Mouse (Mus musculus) c-Kit-positive CD71-positive TER-119-positive erythroid progenitor cells, embryonic 14.5 days (primary cell): ENCODE results near the gene Pard6b.
A peak's percentile ranks its signal among the peaks of the same experiment; 100 is the strongest.

Experiments used
- DNase-seq: peaks from one replicate; pipeline ENCODE4 v3.0.0-alpha.2; 2013; ENCODE audit warnings: low spot score

The Pard6b gene

DNA sequence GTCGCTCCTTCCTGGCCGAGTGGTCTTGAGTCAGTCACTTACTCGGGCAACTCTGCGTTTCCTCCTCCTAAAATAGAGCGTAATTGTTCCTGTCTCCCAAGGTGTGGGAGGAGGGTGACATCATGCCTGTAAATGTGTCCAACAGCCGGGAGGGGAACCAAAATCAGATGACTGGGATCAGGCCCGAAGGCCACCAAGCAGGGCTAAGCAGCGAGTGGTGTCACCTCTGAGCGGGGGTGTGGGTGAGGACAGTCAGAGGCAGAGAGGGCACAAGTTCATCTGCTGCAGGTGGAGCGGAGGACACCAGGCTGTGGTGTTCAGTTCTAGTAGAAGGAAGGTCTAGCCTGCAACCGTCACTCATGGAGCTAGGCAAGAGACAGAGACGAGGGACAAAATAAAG is 17.1 kb upstream of the Pard6b start:
- no peak for DNase-seq

DNA sequence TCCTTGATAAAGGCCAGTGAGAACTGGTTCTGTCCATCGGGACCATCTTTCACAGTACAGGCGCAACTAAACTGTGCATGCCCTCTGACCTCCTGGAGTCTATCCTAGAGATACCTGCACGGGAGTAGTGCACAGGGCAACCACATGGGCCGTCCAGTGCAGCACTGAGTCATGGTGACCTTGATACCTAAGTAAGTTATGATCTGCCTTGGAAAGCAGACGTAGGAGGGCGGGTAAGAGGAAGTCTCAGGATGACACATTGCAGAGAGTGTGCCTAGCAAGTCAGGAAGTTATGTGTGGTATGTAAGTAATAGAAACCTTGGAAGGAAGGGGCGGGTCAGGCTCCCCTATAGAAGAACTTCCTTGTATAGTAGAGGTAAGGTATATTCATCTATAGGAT is 15.3 kb upstream of the Pard6b start:
- DNase-seq, result no peak

DNA sequence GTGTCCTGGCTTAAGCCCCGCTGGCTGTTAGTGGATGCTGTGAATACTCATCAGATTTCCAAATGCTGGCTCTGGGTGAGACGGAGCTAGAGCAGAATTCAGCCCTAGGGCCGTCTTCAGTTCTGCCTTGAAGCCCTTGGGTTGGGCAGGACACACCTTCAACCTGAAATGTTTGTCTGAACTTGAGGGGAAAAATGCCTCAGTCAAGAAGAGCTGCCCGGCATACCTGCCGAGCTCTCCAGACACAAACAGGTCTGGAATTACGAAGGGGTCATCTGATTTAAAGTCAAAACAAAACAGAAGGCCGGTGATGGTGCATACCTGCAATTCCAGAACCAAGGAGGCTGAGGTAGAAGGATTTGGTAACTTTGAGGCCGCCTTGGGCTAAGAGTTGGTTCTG is 14.0 kb upstream of the Pard6b start:
- no peak for DNase-seq

DNA sequence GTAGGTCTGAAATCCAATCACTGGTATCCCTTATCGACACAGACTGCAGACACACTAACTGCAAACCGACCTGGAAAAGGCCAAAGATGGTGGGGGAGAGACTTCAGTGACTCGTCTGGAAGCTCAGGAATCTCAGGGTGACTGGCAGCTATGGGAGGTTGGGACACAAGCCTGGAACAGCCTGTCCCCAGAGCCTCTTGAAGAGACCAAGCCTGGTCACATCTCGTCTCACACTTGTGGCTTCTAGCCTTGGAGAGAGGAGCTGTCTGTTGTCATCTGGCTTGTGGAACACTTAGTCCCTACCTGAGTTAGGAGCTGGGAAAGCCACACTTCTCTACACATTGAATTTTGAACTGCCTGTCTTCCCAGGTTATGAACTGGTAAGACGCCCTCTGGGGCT is 10.4 kb upstream of the Pard6b start:
- no peak for DNase-seq

DNA sequence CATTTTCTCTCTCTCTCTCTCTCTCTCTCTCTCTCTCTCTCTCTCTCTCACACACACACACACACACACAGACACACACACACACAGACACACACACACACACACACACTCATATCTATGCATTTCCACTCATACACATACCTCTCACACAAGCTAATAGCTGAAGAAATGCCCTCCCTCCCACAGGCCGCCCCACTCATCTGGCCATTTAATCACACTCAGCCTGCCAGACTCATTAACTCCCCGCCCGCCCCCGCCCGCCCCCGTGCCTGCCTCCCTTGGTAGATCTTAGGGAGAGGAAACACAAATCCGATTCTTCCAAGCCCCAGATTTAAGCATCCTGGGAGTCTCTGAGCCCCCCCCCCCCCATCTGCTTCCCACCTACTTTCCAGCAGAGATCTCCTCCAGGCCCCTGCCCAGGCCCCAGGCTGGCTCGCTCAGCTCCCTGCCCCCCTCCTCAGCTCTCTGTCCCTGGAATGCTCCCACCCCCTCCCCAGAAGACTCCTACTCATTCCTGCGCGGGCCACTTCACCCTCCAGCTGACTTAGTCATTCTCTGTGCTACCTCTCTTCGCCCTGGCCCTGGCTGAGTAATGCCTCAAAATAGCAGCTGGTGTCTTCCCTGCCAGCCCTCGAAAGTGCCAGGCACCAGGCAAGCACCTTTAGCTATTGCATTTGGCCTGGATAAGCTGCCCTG is 8.2 kb upstream of the Pard6b start:
- DNase-seq, result no peak

DNA sequence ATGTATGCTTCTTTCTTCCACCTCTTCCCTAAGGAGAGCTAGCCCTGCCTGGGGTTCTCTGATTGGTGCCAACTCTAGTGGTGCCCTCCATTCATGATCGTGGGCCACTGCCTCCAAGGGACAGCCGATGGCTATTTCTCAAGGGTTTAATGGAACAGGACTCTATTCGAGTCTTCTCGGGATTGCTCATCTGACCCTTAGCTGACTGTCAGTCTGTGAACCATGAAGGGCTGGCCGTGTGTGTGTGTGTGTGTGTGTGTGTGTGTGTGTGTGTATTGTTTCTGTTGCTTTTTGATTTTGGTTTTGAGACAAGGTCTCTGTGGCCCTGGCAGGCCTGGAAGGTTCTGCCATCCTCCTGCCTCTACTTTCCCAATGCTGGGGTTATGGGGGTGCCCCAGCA is 7.1 kb upstream of the Pard6b start:
- no peak for DNase-seq

DNA sequence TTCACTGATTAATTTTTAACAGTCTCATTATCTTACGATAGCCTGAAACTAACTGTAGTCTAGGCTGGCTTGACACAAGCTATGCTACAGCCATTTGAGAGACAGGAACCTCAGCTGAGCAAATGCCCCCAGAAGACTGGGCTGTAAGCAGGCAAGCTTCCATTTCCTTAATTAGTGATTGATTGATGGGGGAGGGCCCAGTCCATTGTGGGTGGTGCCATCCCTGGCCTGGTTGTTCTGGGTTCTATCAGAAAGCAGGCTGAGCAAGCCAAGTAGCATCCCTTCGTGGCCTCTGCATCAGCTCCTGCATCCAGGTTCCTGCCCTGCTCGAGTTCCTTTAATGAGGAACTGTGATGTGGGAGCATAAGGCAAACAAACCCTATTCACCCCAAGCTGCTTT is 6.3 kb upstream of the Pard6b start:
- no peak for DNase-seq

DNA sequence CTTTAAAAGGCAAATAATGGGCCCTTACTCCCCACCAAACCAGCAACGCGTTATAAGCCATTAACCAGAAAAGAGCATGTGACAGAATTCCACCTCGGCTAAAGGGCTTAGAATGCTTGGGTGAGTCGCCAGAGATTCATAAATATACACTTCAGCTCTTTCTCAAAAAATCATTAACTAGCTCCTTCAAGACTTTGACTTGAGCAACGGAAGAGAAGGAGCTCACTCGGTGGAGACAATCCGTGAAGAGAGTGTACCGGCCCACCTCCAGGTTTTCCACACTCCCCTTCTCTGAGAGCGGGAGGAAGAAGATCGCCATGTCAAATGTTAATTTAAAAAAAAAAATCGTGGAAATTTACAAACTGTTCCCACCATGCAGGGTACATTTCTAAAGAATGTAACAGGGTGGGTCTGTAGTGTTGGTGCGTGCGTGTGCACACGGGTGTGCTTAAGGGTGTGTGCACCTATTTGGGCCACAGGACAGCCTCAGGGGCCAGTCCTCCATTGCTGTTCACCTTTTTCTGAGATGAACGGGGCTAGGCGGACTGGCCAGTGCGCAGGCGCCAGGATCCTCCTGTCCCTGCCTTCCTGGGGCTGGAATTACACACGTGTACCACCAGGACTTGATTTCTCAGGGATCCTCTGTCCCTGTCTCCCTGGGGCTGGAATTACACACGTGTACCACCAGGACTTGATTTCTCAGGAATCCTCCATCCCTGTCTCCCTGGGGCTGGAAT is 3.8 kb upstream of the Pard6b start:
- no peak for DNase-seq

DNA sequence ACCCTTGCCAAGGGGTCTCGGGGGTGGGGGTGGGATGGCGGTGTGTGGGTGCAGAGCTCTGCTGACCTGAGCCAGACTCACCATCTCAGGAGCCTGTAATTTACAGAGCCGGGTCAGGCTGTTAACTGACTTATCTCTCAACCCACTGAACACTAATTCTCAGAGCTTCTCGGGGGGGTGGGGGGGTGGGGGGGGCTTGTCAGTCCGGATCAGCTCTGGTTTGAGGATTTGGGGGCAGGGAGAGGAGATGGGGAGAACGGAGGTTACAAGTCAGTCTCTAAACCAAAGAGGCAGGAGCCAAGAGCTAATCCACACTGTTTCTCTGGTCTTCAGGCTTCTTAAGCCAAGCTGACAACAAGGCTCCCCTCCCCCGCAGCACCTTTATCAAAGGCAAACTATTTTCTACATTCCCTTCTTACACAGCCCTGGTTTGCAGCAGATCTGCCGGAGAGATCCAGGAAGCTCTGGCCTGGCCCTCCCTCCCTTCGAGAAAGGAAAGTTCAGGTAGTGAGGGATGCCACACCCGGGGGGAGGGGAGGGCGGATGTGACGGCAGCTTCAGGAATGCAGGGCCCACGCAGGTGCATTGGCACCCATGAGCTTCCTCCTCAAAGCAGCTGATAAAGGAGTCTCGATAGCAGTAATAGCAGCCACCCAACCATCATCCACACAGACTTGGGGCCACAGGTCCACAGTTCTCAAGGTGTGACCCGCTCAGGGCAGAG is 2.5 kb upstream of the Pard6b start:
- DNase-seq, result no peak

DNA sequence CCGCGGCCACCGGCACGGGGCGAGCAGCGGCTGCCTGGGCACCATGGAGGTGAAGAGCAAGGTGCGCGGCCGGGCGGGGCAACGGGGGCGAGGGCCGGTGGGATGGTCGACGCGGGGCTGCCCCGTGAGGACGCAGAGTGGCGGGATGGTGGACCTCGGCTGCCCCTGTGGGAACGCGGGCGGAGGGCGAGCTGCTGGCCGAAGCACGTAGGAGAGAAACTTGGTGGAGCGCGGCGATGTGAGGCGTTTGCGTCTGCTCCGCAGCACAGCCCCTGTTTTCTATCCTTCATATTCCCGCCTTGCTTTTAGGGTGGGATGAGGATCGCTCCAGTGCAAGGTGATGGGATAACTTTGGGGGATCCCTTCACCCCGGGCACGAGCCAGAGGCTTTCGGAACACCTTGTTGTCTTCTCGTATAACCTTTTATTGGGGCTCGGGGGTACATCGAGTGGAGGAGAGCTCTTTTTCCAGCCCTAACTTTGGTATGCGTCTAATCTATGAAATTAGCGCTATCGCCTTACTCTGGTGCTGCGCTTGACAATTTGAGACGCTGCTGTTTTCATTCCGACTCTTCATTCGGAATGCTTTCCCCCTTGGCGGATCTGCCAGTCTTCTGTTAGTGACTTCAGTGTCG is 612 bp downstream of the Pard6b start:
- DNase-seq, result peak; percentile 17

DNA sequence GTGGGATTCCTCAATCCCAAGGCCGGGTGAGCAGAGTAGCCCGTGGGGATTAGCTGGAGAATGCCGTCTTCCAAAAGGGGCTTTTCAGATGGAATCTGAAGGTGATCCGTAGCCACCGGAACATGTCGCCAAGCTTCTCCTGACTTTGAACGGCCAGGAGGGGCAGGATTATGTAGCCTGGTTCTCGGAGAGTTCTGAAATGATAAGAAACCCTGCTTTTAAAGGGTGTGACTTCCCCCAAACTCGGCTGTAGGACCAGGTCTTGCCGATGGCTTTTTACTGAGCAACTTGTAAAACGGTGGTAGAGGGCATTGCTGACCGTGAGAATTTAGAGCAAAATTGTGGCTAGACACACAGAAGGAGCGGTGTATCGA is 1.1 kb downstream of the Pard6b start:
- DNase-seq, result peak; percentile 28

DNA sequence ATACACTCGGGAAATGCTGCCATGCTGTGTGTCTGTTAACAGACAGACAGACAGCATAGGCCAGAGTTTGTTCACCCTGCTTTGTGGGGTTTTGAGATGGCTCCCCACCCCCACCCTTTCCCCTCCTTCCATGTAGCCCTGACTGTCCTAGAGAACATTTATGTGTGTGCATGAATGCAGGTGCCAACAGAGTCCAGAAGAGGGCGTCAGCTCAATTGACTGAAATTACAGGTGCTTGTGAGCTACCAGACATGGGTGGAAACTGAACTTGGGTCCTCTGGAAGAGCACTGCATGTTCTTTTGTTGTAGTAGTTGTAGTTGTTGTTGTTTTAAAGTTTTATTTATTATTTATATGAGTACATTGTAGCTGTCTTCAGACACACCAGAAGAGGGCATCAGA is 2.8 kb downstream of the Pard6b start:
- DNase-seq, result no peak

DNA sequence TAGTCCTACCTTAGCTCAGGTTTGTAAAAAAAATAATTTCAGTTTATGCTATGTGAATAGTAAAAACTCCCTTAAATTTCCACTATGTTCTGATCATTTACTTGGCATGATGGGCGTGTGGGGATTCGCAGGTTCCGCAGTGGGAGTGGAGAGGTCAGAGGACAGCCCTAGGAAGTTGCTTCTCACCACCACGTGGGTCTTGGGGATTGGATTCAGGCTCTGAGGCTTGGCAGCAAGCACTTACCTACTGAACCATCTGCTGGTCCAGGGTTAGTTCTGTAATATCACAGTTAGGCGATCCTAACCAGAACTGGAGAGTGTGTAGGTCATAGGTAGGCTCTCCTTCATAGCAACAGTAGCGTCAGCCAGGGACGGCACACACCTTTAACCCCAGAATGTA is 3.4 kb downstream of the Pard6b start:
- DNase-seq, result no peak

DNA sequence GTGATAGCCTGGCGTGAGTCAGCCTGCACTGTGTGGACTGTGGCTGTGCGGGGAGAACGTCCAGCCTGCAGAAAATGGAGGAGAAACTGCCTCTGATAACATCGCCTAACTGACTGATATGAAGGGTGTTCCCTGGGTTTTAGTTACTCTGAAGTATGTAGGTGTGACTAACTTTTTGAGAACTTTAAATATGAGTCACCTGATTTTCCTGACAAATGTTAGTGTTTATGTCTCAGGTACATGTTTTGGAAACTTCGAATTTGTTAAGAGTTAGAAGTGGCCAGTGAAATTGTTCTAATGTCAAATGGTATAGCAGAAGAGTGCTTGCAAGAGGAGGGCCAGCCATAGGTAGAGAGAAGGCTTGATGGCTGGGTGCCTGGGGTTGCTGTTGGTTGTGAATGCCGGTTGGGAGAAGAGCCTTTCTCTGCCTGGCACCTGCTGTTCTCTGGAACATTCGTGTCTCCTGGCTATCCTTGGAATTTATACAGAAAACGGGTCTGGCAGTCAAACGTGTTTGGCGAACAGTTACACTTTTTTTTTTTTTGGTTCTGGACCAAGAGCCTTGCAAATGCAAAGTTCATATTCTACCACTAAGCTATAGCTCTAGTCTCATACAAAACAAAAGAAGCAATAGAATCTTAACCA is 4.9 kb downstream of the Pard6b start:
- no peak for DNase-seq

DNA sequence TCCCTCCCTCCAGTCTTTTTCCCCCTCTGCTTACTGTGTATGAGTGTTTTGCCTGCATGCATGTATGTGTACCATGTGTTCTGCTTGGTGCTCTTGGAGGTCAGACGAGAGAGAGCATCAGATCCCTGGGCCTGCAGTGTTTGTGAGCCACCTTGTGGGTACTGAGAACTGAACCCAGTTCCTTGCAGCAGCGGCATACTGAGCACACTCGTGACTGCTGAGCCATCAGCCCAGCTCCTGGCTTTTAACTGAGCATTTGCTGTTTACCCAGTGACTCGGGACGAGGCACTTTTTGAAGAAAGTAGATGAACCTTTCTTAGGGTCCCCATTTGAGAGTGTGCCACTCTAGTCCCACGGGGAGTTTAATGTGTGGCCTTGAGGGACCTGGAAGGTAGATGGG is 5.5 kb downstream of the Pard6b start:
- DNase-seq, result no peak

DNA sequence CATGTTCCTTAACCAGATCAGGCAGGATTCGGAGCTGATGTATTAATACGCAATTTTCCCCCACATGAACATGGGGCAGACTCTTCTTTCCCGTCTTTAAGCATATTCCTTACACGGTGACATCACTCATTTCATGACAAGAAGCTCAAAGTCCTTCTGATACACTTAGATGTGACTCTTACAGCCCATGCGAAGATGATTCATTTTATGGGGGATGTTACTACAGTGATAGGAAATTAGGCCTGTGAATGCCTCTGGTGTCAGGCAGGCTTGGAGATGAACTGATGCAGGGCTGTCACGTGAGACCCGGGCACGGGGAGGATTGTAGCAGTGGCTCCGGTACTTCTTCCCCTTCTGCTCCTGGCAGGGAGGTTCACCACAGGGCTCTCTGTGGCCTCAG is 6.0 kb downstream of the Pard6b start:
- DNase-seq, result no peak

DNA sequence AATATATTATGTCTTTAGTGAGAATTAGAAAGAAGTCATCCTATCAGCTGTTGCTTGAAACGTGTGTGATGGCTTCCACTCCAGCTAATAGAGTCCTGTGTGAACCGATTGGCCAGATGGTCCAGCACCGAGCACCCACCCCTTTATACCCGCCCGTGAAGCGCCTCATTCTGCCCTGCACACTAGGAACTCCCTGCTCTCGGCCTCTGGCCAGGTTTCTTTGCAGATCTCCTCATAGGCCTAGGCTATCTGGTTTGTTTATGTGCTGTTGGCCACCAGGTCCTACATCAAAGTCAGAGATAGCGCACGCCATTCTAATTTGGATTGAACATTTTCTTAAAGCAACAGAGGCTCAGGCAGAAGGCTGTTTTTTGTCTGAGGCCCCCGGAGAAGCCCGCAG is 10.8 kb downstream of the Pard6b start:
- no peak for DNase-seq

DNA sequence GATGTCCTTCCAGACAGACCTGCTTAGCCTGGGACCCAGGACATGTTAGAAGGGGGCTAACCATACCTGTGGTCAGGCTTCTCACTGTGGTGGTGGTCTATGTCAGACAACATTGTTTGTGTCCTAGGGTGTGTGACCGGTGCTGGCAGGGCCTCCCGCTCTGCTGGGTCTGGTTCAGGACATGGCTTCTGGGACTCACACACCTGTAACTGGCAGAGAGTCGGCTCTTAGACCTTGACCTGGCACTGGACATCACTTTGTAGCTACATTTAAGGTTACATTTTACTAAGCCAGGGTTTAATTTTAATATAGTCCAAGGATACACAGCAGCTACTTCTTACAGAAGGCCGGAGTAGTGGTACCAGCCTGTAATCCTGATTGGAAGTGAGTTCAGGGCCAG is 12.3 kb downstream of the Pard6b start:
- DNase-seq, result no peak

DNA sequence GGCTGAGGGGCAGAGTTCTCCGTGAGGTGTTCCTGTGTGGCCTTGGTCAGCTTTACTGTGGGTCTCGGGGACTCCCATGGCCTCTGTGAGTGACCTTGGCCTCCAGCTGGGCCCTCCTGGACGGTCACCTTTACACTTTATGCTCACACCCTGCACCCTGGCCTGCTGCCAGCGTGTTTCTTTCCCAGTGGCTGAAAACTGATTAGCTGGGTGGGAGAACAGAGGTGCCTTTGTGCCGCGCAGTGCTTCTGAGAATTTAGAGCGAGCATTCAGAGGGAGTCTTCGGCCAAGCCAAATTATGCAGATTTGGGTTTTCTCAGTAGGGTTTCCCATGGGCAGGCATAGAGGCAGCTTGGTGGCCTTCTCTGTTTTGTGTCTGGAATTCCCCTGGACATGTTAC is 14.3 kb downstream of the Pard6b start:
- no peak for DNase-seq

DNA sequence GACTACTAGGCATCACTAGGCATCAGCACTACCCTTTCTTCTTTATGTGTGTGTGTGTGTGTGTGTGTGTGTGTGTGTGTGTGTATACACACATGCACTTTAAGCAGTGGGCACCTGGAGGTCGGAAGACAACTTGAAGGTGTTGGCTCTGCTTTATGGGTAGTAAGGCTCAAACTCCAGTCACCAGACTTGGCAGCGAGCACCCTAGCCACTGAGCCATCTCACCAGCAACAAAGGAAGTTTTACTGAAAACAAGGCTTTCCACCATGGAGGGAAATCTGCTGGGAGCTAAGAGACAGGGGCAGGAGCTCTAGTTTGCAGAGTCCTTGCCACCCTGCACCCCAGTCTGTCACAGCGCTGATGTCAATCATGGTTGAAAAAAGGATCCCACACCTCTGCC is 15.7 kb downstream of the Pard6b start:
- DNase-seq, result no peak

DNA sequence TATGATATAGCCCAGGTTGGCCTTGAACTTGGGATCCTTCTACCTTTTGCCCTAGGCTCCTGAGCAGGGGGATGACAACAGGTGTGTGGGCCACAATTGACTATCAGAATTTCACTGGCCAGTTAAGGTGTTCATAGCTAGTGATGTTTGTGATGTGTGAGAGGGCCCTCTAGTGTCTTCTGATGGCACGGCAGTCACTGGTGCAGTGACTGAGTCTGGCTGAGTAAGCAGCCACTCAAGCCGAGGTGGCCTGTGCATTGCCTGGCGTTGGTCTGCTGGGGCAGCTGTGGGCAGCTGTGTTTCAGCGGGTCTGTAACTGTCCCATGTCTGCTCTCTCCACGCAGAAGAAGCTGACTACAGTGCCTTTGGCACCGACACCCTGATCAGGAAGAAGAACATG is 17.2 kb downstream of the Pard6b start:
- DNase-seq, result peak; percentile 40

DNA sequence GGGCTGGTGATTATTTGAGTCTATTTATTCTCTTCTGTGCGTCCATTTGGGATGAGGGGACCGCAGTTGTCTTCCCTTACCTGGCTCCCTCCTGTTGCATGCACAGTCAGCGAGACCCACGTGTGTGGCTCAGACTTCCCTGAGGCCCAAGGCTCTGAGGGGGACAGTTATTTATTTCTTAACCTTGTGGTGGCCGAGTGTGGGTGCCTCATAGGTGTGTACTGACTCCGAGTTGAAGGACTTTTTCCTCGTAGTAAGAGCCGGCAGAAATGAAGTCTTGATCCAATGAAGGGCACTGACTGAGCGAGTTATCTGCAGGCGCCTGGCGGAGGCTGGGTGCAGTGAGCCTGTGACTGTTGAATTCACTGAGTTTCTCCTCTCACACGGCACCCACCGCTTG is 19.2 kb downstream of the Pard6b start:
- no peak for DNase-seq
